Mouse (Mus musculus) urinary bladder, postnatal 4 days (tissue): ENCODE results near the gene Fam53b.

Source experiments
- DNase-seq, 2 experiments: peaks; one replicate each; pipeline ENCODE4 v3.0.0; 2021 to 2022; ENCODE audit warnings: low spot score in 2 of 2

Gene Fam53b

DNA sequence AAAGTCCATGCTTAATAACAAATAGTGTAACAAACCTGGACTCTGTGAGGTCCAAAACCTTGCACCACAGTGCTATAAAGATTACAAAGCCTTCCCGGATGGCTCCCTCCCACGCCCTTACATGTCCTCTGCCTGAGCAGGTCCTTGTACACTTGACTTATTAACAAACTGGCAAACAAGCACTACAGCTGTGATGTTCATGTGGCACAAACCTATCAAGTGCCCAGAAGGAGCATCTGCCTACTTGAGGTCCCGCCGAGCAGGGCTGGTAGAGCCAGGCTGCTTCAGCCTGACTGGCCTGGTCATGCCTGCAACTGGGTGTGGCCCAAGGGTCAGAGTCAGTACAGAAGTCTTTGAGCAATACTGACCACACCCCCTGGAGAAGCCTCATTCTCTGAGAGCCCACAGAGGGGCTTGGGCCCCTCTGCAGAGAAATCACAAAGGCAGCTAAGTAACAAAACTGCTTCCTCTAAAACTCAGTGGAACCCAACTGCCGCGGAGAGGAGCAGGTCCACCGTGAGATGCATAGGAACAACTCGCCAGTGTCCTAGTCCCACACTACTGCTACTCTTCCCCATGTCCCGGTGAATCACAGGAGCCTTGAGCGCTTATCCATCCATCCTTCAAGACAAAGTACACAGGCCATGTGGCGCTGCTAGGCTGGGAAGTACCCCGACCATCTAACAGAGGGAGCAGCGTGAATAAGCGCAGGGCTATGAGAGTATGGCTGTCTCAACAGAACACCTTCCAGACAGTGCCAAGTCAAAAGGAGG lies 23.1 kb downstream of the Fam53b start:
- DNase-seq, result no peak

GRCm38 (mm10) chr7:132788826-132789225 lies 24.9 kb downstream of the Fam53b start:
- DNase-seq, result no peak

DNA sequence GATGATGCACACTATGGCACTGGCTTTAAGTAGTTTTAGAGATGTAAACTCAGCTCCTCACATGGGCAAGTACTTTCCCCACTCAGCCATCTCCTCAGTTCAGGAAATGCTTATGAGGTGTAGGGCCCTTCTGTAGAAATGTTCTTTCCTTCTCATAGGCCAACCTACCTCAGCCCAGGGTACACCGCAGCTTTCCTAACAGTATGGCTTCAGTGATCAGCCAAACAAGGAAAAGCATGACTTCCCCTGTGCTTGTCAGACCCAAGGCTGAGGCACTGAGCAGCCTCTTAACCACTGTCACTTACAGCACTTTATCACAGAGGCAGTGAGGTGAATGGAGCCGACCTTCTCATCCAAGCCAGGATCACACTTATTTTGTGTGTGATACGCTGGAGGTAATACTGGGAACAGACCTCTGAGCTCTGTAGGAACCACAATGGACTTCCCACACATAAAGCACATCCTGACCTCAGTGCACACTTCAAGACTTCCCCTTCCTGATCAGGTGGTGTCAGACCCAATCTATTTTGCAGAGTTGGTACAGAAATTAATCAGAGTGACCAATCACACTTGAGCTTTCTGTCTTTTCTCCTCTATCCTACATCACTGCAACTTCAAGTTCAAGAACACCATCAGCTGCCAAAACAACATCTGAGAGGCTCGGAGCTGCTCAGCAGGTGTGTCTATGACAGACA lies 26.0 kb downstream of the Fam53b start:
- DNase-seq, result no peak

DNA sequence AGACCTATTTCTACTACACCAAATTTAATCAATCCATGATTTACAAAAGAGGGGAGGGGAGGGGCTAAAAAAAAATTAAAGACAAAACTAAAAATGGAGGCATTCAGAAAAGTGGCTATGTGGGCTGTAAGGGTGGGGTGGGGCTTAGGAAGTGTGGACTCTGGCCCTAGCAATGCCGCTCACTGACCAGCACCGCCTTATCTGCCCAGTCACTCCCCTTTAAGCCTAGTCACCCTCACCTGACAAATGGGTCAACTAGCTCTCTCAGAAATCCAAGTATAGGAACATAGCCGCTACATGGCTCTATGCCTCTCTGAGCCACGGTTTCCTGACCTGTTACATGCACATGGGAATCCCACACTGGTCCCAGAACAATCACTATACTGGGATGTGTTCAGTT lies 26.7 kb downstream of the Fam53b start:
- DNase-seq, result no peak

- DNase-seq, result no peak
Measured at GRCm38 (mm10) chr7:132786522-132786921, 27.2 kb downstream of the Fam53b start.

- DNase-seq, result no peak
Measured at GRCm38 (mm10) chr7:132786011-132786410, 27.7 kb downstream of the Fam53b start.

DNA sequence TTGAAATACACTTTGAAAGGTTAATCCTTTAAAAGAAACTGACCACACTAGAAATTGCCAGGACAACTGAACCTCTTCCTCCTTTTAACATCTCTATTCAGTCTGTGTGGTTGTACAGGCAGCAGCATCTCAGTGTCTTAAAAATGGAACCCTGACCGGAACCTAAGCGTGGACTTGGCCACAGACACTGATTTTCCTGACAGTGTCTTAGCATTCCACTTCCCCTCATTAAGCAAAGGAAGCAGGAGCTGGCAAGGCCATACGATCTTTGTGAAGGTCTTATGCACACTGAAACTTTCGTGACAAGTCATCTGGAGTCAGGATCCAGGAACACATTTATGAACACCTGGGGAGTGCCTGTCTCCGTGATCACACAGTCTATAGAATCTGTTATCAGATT lies 29.6 kb downstream of the Fam53b start:
- no peak for DNase-seq

DNA sequence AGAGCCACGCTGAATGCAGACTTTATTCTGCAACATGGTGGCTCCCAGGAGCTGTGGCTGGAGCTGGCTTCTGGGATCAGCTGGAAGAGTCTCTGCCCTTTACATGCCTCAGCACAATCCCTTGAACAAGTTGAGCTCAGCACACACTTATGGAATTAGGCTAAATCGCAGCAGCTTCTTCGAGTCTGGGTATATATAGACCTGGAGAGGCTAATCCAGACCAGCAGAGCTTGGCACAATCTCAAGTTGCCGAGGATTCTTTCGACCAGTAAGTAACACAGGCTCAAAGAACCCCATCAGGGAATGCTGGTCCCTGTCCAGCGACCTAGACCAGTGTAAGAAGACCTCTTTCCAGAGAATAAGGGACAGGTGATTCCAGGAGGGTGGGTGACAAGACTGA lies 31.8 kb downstream of the Fam53b start:
- DNase-seq, result no peak

DNA sequence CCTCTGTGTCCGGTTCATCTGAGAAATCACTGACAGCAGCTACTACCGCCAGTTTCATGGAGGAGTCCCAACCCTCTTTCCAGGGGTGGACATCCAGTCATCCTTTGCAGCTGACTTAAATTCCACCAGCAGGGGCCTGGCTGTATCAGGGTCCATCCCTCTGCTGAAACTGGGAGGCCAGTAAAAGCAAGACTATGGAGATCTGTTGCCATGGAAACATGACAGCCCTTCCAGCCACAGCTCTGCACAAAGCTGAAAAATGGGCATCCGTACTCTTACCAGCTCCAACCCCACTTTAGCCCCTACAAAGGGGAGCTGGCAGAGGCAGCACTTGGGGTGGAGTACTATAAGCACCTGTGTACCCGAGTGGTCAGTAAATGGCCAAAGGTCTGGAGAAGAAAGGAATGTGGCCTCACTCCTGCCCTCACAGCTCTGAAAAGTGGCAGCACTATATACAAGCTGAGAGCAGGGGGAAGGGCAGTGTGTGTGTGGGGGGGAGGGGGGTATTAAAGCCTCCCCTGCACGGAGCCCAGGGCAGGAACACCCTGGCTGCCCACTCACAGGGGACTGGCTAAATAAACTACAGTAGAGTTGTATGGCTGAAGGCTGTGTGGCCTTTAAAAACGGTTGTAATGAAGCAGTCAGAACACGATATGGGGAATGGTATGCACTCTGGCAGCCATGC lies 32.4 kb downstream of the Fam53b start:
- DNase-seq, result no peak

DNA sequence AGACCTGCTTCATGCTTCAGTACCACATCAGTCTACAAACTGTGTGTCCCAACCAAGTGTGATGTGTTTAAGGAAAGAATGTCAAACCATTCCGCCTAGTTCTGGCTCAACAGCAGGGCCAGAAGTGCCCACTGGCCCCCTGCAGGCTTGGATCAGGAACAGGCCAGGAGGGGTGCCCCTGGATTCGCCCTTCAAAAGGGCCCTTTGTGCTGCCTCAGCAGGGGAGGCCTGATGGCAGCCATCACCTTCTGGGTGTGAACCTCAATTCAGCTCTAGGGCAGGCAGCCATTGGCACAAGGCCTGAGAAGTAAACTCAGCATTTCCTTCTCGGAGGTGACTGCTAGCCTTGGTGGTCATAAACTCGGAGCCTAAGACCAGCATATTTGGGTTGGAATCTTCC lies 33.1 kb downstream of the Fam53b start:
- DNase-seq, result no peak

- DNase-seq, result no peak
Measured at GRCm38 (mm10) chr7:132778630-132779029, 35.1 kb downstream of the Fam53b start.

- DNase-seq, result no peak
Measured at GRCm38 (mm10) chr7:132777728-132778453, 35.8 kb downstream of the Fam53b start.

- DNase-seq, result no peak
Measured at GRCm38 (mm10) chr7:132777117-132777516, 36.6 kb downstream of the Fam53b start.

DNA sequence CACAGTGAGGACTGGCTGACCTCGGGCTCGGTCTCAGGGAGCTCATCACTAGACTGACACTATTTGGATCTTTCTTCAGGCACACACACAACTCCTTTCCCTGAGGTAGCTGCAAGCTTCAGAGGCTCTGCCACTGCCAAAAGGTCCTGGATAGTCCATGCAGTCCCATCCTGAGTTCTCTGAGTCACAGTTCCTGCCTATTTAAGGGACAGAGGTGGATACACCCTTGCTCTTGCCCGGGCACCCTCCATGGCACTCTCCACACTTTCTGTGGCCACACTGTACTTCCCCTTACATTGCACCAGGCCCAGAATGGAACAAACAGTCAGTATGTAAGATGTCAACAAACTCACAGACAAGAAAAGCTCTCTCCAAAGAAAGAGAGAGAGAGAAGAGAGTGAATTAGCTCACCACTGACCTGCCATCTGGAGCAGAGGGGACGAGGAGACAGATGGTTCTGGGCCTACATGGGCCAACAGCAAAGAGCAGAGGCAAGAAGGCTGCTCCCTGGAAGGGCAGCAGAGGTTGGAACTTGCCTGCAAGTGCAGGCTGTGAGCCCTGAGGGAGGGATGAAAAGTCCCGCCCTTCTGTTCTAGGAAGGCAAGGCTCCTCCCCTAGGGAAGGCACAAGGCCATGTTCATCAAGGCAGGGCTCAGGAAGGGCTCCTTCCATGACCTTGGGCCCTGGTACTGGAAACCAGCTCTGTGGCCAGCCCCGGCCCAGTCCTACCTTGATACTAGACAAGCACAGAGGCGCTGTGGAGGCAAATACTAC lies 37.2 kb downstream of the Fam53b start:
- DNase-seq, result no peak

DNA sequence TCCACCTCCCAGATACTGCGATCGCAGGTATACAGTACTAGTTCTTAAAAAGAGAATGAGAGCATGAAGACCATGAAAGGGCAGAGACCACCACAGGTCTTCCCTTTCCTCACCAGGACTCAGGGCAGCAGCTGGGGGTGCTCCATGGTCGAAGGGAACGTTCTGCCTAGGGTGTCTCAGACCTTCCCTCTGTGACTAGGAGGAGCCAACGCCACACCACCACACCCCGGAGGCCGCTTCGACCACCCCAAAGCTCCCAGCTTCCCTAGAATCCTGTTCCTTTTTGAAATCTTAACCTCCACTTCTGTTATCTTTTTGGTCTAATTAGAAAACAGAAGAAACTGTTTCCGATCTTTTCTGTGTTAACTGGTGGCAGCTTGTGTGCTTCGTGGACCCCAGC lies 37.8 kb downstream of the Fam53b start:
- no peak for DNase-seq

- DNase-seq, result peak in 1 of 2 experiments; percentile 48
Measured at GRCm38 (mm10) chr7:132775333-132775732, 38.4 kb downstream of the Fam53b start.

GRCm38 (mm10) chr7:132773011-132773705 lies 40.5 kb downstream of the Fam53b start:
- no peak for DNase-seq

DNA sequence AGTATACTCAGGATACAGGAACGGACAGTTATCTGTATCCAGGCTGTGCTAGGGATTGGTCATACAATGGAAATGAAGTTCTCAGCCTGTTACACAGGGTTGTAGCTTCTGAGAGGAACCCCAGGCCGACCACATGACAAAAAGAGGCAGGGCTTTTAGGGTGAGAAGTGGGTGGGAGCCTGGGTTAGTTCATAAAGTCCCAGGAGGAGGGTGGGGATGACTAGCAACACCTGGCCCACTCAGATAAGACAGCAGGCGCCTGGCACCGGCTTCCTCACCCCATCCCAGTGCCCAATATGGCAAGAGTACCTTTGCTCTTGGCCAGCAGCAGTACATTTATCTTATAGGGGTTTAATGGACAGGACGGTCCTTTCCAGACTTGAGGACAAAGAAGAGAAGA lies 41.2 kb downstream of the Fam53b start:
- no peak for DNase-seq

DNA sequence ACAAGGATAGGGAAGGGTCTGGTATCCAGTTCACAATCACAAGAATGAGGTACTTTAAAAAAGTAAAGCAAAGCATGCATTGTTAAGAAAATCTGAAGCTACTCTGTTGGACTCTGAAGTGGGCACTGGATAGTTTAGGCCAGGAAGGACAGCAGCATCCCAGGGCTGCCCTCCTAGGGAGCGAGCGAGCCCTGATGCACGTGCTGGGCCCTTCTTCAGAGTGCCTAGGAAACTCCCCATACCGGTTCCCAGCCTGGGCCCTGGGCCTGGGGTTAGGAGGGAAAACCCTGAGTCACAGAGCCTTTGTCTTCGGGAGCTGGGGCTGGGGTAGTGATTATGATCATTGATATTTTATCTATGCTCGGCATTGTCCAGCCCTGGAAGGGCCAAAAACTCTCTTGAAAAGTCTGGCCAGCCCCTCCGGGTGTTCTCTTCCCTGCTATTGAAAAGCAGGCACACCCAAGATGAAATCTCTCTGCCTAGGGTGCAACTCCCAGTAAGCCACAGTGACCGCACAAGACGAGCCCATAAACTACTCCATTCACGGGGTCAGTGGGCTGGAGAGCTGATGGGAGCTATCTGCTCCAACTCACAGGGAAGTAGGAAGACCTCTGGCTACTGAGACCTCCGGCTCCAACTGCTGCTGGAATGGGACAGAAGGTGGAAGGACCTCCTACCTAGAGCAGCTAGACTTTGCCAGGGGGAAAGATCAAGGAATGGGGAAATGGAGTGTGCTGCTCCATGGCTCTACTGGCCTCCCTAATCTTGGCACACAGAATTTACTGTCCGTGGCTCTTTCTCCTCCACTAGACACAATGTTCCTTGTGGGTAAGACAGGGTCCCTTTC lies 45.0 kb downstream of the Fam53b start:
- no peak for DNase-seq

GRCm38 (mm10) chr7:132767999-132768370 lies 45.7 kb downstream of the Fam53b start:
- DNase-seq, result no peak
